Mouse (Mus musculus) midbrain, embryonic 14.5 days (tissue): ENCODE measurements around the gene Cfap45. TPM values are rescaled to one million over a fixed set of nuclear protein-coding genes. Genes with fewer than 3 reads are reported as not detected.

ENCODE experiments used
- ATAC-seq: fragments of 200-750 bp; cut with Nextera tagmentation; 2 replicates; pipeline ENCODE4 v1.8.0; 2017; ENCODE audit warnings: moderate number of reproducible peaks, moderate library complexity; ENCODE audit not compliant: low FRiP score, low TSS enrichment
- DNase-seq: peaks from one replicate; pipeline ENCODE4 v3.0.0-alpha.2; 2015
- H3K27ac ChIP-seq: fragments of 300-500 bp; sonication (generic); replicated peaks from 2 replicates; pipeline ENCODE4 v1.5.1; 2014; ENCODE audit warnings: mild to moderate bottlenecking, low read depth, low read length, moderate library complexity
- H3K27me3 ChIP-seq: fragments of 300-500 bp; sonication (generic); 2 replicates; pipeline ENCODE4 v1.6.1; 2014; ENCODE audit warnings: low read length, control low read depth, mixed read lengths; ENCODE audit not compliant: control insufficient read depth, insufficient read depth
- H3K36me3 ChIP-seq: fragments of 300-500 bp; sonication (generic); 2 replicates; pipeline ENCODE4 v1.6.1; 2014; ENCODE audit warnings: low read length, control low read depth; ENCODE audit not compliant: control insufficient read depth, insufficient read depth
- H3K4me1 ChIP-seq: fragments of 300-500 bp; sonication (generic); 2 replicates; pipeline ENCODE4 v1.6.1; 2014; ENCODE audit warnings: mild to moderate bottlenecking, antibody characterized with exemption, low read length, control low read depth; ENCODE audit not compliant: control insufficient read depth, insufficient read depth
- H3K4me2 ChIP-seq: fragments of 300-500 bp; sonication (generic); 2 replicates; pipeline ENCODE4 v1.6.1; 2014; ENCODE audit warnings: mild to moderate bottlenecking, low read length, moderate library complexity
- H3K4me3 ChIP-seq: fragments of 300-500 bp; sonication (generic); replicated peaks from 2 replicates; pipeline ENCODE4 v1.5.1; 2014; ENCODE audit warnings: low read depth, low read length
- H3K9ac ChIP-seq: fragments of 300-500 bp; sonication (generic); replicated peaks from 2 replicates; pipeline ENCODE4 v1.6.1; 2014; ENCODE audit warnings: mild to moderate bottlenecking, low read length, moderate library complexity
- H3K9me3 ChIP-seq: fragments of 300-500 bp; sonication (generic); 2 replicates; pipeline ENCODE4 v1.6.1; 2016; ENCODE audit warnings: low read length, control low read depth, mixed read lengths; ENCODE audit not compliant: control insufficient read depth
- WGBS: fragments of 180-500 bp; shearing (Covaris S2); extraction: QIAGEN DNeasy Blood & Tissue Kit; methylation state at CpG from one replicate; pipeline ENCODE4 v1.1.7; 2014; 5-methylcytosine and 5-hydroxymethylcytosine counted together
- polyA plus RNA-seq: library from polyadenylated mRNA; unstranded; fragments of >200 nt; fragmentation: Nextera tagmentation; extraction: Ambion mirVana; gene quantifications from 2 replicates; pipeline ENCODE4 v1.2.1, GENCODE M21; 2014

Gene Cfap45
- polyA plus RNA-seq, 1 experiment from 2014 or later: 1.9 TPM

GRCm38 (mm10) chr1:172501371-172502144, 19.0 kb upstream of the Cfap45 start:
- H3K36me3 ChIP-seq: peaks cover 19% of the 10 kb centered on the region
- H3K9me3 ChIP-seq: no peaks in the 10 kb centered on the region
- H3K4me3 ChIP-seq: peak overlapping the region; percentile 32
- H3K4me2 ChIP-seq: peak overlapping the region; percentile 52
- peak; percentile 34 for DNase-seq
- H3K4me1 ChIP-seq: peaks cover 37% of the 10 kb centered on the region
- no peak overlapping the region; the same call in 1 of the 2 replicates for H3K9ac ChIP-seq
- ATAC-seq: no peak
- 28% methylated on average over 13 of the region's 13 CpGs for WGBS
- peaks cover 37% of the 10 kb centered on the region; the same call in 1 of the 2 replicates for H3K27me3 ChIP-seq
- H3K27ac ChIP-seq: no peak overlapping the region

GRCm38 (mm10) chr1:172502145-172503110, 18.2 kb upstream of the Cfap45 start:
- H3K4me3 ChIP-seq: no peak overlapping the region
- no peak overlapping the region for H3K9ac ChIP-seq
- H3K4me1 ChIP-seq: peaks cover 37% of the 10 kb centered on the region
- peaks cover 37% of the 10 kb centered on the region; the same call in 1 of the 2 replicates for H3K27me3 ChIP-seq
- no peaks in the 10 kb centered on the region for H3K9me3 ChIP-seq
- no peak for DNase-seq
- H3K4me2 ChIP-seq: peak overlapping the region; percentile 28
- ATAC-seq: no peak
- no peak overlapping the region for H3K27ac ChIP-seq
- 39% methylated on average over 12 of the region's 13 CpGs for WGBS
- peaks cover 10% of the 10 kb centered on the region for H3K36me3 ChIP-seq

DNA sequence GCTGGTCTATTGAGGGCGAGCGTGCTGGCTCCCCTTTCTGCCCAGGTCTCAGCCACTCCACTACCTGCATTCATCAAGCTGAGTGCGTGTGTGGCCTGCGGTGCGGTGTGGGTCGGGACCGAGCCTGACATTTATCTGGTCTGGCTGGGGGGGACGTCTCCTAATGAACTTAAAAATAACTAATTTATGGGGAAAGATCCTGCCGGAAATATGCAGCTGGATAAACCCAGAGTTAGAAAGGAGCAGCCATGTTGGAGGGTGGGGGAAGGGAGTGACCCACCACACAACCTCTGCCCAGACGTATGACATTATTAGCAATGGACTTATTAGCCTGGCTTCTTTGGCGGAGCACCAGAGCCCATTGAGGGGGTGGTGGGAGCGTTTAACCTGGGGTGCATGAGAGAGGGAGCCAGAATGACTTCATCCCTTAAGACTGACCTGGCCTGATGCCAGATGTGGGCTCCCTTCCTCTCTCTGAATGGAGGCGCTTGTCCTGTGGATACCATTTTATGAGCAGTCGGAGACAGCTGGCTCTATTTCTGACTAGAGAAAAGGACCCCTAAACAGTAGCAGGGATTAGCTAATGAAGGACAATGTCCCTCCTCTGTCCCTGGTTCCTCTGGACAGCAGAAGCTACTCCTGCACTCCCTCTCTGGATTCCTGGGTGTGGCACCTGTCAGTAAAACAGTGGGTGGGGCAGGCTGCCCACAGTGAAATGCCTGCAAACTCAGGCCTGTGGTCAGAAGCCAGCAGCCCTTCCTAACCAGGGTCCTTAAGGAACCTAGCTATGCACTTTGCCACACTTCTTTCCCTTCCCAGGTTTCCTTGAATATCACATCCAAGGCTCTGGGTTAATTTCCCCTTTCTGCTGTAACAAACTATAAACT, 17.2 kb upstream of the Cfap45 start:
- peaks cover 1% of the 10 kb centered on the region for H3K36me3 ChIP-seq
- peaks cover 37% of the 10 kb centered on the region for H3K4me1 ChIP-seq
- DNase-seq (peak; percentile 64), ATAC-seq (peak; percentile 18; the same call in 1 of the 2 replicates)
- no peak overlapping the region for H3K4me3 ChIP-seq
- H3K4me2 ChIP-seq: peak overlapping the region; percentile 28
- peaks cover 37% of the 10 kb centered on the region; the same call in 1 of the 2 replicates for H3K27me3 ChIP-seq
- no peak overlapping the region for H3K27ac ChIP-seq
- H3K9ac ChIP-seq: no peak overlapping the region; the same call in 1 of the 2 replicates
- H3K9me3 ChIP-seq: no peaks in the 10 kb centered on the region
- 29% methylated on average over 14 of the region's 14 CpGs for WGBS

DNA sequence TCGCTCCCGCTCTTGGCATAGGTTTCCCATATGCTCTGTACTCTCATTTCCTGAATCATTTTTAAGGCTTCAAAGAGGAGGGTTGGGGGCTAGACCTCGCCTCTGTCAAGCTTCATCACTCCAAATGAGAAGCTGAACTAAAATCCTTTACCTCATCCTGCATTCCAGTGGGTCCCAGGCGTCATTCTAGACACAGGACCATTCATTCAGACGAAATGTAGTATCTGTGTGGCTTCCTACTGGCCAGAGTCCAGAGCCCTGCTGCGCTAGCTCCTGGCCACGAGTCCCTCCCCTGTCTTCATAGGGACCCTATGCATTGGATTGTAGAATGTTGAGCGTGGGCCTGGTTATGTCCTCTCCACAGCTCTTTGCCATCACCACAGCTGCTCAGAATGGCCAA, 15.8 kb upstream of the Cfap45 start:
- H3K4me3 ChIP-seq: no peak overlapping the region
- H3K4me1 ChIP-seq: peaks cover 37% of the 10 kb centered on the region
- DNase-seq: no peak
- no peaks in the 10 kb centered on the region for H3K36me3 ChIP-seq
- H3K27me3 ChIP-seq: peaks cover 27% of the 10 kb centered on the region; the same call in 1 of the 2 replicates
- no peak overlapping the region for H3K4me2 ChIP-seq
- no peak overlapping the region for H3K27ac ChIP-seq
- H3K9me3 ChIP-seq: no peaks in the 10 kb centered on the region
- WGBS: 75% methylated on average over 8 of the region's 8 CpGs
- no peak overlapping the region for H3K9ac ChIP-seq
- ATAC-seq: no peak

- no peak overlapping the region for H3K27ac ChIP-seq
- H3K9ac ChIP-seq: no peak overlapping the region
- H3K4me2 ChIP-seq: no peak overlapping the region
- WGBS: 61% methylated on average over 5 of the region's 5 CpGs
- H3K27me3 ChIP-seq: peaks cover 6% of the 10 kb centered on the region; the same call in 1 of the 2 replicates
- DNase-seq (no peak), ATAC-seq (no peak)
- H3K36me3 ChIP-seq: no peaks in the 10 kb centered on the region
- H3K9me3 ChIP-seq: no peaks in the 10 kb centered on the region
- H3K4me1 ChIP-seq: peaks cover 22% of the 10 kb centered on the region
- H3K4me3 ChIP-seq: no peak overlapping the region
Observed at GRCm38 (mm10) chr1:172507001-172507400, 13.6 kb upstream of the Cfap45 start.

DNA sequence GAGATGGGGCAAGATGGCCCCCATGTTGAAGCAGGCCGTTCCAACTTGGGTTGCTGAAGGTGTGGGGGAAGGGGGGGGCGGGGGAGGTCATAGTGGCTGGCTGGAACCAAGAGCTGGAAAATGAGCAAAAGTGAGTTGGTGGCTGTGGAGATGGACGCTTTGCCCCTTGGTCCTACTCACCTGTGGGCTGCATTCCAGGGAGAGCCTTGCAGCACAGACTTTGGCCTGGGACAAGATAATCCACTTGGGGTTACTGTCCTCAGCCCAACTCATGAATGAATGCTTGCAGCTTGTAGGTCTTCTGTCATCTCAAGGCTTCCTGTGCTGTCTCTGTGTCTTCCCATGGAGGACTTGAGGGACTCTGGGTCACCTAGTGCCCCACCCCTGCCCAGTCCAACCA, 12.9 kb upstream of the Cfap45 start:
- Histone ChIP-seq H3K4me3 (no peak overlapping the region), H3K36me3 (no peaks in the 10 kb centered on the region), H3K9me3 (no peaks in the 10 kb centered on the region), H3K4me1 (peaks cover 15% of the 10 kb centered on the region), H3K4me2 (no peak overlapping the region), H3K9ac (no peak overlapping the region), H3K27me3 (no peaks in the 10 kb centered on the region), H3K27ac (no peak overlapping the region)
- 89% methylated on average over 3 of the region's 3 CpGs for WGBS
- no peak for ATAC-seq
- no peak for DNase-seq

DNA sequence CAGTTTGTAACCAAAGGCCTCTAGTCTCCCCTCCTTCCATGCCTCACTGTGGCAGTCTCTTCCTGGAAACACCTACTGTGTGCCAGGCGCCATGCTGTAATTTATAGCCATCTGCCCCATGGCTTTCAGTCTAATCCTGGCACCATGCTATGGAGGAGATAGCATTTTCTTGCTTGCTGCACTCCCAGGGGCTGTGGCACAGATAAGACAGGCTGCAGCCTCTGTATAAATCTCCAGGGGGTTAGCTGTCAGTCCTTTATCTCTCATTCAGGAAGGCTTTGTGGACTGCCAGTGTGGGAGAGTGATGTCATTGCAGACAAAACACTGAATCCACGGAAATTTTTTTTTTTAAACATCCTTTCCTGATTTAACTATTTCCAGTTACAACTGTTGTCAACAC, 12.4 kb upstream of the Cfap45 start:
- Histone ChIP-seq H3K27ac (no peak overlapping the region), H3K4me2 (no peak overlapping the region), H3K4me3 (no peak overlapping the region), H3K36me3 (no peaks in the 10 kb centered on the region), H3K4me1 (peaks cover 10% of the 10 kb centered on the region), H3K9ac (no peak overlapping the region), H3K9me3 (no peaks in the 10 kb centered on the region), H3K27me3 (no peaks in the 10 kb centered on the region)
- WGBS: 39% methylated on average over 2 of the region's 2 CpGs
- DNase-seq (no peak), ATAC-seq (no peak)

- Histone ChIP-seq H3K4me2 (no peak overlapping the region), H3K4me1 (peaks cover 2% of the 10 kb centered on the region; the same call in 1 of the 2 replicates), H3K27me3 (no peaks in the 10 kb centered on the region), H3K4me3 (no peak overlapping the region), H3K27ac (no peak overlapping the region), H3K9ac (no peak overlapping the region), H3K9me3 (no peaks in the 10 kb centered on the region), H3K36me3 (no peaks in the 10 kb centered on the region)
- ATAC-seq: no peak
- 77% methylated on average over 5 of the region's 5 CpGs for WGBS
- DNase-seq: no peak
Observed at GRCm38 (mm10) chr1:172509235-172509634, 11.4 kb upstream of the Cfap45 start.
